Mouse (Mus musculus) embryonic facial prominence, embryonic 11.5 days (tissue): ENCODE results near the gene Bcl2l1. TPM values are rescaled to one million over a fixed set of nuclear protein-coding genes. Genes with fewer than 3 reads are reported as not detected.

Source experiments
- ATAC-seq: fragments of 200-750 bp; cut with Nextera tagmentation; replicated peaks from 2 replicates; pipeline ENCODE4 v1.8.0; 2017; ENCODE audit warnings: low read depth; ENCODE audit not compliant: insufficient number of reproducible peaks, low FRiP score, low TSS enrichment
- DNase-seq: peaks from one replicate; pipeline ENCODE4 v3.0.0-alpha.2; 2015; ENCODE audit warnings: low spot score
- H3K27ac ChIP-seq: fragments of 300-500 bp; sonication (generic); replicated peaks from 2 replicates; pipeline ENCODE4 v1.5.1; 2014; ENCODE audit warnings: mild to moderate bottlenecking, low read depth, low read length, control low read depth
- H3K27me3 ChIP-seq: fragments of 300-500 bp; sonication (generic); 2 replicates; pipeline ENCODE4 v1.6.1; 2014; ENCODE audit warnings: mild to moderate bottlenecking, low read length, moderate library complexity, mixed read lengths; ENCODE audit not compliant: control insufficient read depth, insufficient read depth
- H3K36me3 ChIP-seq: fragments of 300-500 bp; sonication (generic); replicated peaks from 2 replicates; pipeline ENCODE4 v1.6.1; 2014; ENCODE audit warnings: low read depth, mild to moderate bottlenecking, low read length, moderate library complexity, mixed read lengths; ENCODE audit not compliant: control insufficient read depth, insufficient read depth
- H3K4me1 ChIP-seq: fragments of 300-500 bp; sonication (generic); 2 replicates; pipeline ENCODE4 v1.6.1; 2014; ENCODE audit warnings: low read length, mixed read lengths; ENCODE audit not compliant: control insufficient read depth, insufficient read depth
- H3K4me2 ChIP-seq: fragments of 300-500 bp; sonication (generic); 2 replicates; pipeline ENCODE4 v1.6.1; 2014; ENCODE audit warnings: low read depth, mild to moderate bottlenecking, control low read depth, low read length, moderate library complexity
- H3K4me3 ChIP-seq: fragments of 300-500 bp; sonication (generic); 2 replicates; pipeline ENCODE4 v1.5.1; 2014; ENCODE audit warnings: low read depth, low read length, control low read depth
- H3K9ac ChIP-seq: fragments of 300-500 bp; sonication (generic); replicated peaks from 2 replicates; pipeline ENCODE4 v1.6.1; 2014; ENCODE audit warnings: mild to moderate bottlenecking, control low read depth, low read length
- H3K9me3 ChIP-seq: fragments of 300-500 bp; sonication (generic); replicated peaks from 2 replicates; pipeline ENCODE4 v1.6.1; 2016; ENCODE audit warnings: mild to moderate bottlenecking, low read length, inconsistent platforms, mixed read lengths; ENCODE audit not compliant: control insufficient read depth
- WGBS: fragments of 180-500 bp; shearing (Covaris S2); extraction: QIAGEN DNeasy Blood & Tissue Kit; methylation state at CpG from one replicate; pipeline ENCODE4 v1.1.7; 2014; 5-methylcytosine and 5-hydroxymethylcytosine counted together
- polyA plus RNA-seq: library from polyadenylated mRNA; unstranded; fragments of >200 nt; fragmentation: Nextera tagmentation; extraction: Ambion mirVana; gene quantifications from 2 replicates; pipeline ENCODE4 v1.2.1, GENCODE M21; 2014

The Bcl2l1 gene
- polyA plus RNA-seq, 1 experiment from 2014 or later = 100 TPM

DNA sequence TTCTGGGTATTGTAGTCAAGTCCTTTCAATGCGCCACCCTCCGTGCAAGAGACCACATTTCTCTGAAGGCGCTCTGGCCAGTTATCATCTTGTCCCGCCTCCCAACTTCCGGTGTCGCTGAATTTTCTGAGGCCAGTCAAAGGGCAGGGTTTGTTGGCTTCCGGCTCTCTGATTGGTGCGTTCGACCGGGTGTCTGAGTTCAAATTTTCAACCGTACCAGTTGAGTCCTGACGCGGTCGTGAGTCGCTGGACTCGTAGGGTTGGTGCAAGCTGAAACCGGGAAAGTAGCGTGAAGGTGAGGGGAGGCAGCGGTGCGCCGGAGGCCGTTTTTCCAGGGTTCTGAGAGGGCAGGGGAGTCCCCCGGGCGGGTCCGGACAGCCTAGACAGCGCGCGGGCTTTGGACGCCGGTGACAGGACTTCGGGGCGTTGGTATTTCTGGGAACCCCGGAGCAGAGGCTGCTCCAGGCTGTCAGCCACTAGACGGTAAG lies 16.3 kb upstream of the Bcl2l1 start, which contains the start of gene Tpx2:
Gene Tpx2, plus strand, starts transcription at position 150 of the 488 bp plus-strand sequence.
- H3K36me3 ChIP-seq = no peaks in the 10 kb centered on the region
- H3K27ac ChIP-seq = peak within 1 kb of the TSS; percentile 75
- peak within 1 kb of the TSS; percentile 89 for H3K4me3 ChIP-seq
- under 1% methylated on average over 34 of the region's 34 CpGs for WGBS
- no peaks in the 10 kb centered on the region for H3K9me3 ChIP-seq
- peak within 1 kb of the TSS; percentile 88 for H3K9ac ChIP-seq
- H3K4me1 ChIP-seq = no peaks in the 10 kb centered on the region
- peak; percentile 95 for ATAC-seq
- DNase-seq = peak; percentile 100
- H3K27me3 ChIP-seq = no peaks in the 10 kb centered on the region
- peak within 1 kb of the TSS; percentile 50 for H3K4me2 ChIP-seq

DNA sequence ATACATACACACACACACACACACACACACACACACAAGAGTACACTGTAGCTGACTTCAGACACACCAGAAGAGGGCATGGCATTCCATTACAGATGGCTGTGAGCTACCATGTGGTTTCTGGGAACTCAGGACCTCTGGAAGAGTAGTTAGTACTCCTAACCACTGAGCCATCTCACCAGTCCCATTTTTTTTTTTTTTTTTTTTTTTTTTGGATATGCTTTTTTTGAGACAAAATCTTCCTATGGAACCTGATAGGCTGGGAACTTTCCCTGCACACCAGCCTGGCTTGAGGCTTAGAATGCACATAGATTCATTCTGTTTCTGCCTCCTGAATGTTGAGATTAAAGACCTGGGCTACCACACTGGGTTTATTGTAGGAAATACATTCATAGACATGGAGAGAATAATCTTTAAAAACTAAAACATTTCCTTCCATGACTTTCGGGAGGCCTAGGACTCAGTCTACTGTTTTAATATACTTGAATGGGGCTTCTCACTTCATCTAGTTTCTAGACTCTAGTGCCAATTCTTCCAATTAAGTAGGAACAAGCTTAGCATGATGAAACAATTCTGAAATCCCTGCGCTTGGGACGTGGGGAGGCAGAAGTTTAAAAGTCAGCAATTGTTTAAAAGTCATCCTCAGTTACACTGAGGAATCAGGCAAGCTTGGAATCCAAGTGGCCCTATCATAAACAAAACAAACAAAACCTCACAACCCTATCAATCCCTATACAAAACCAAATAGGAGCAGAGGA lies 15.7 kb upstream of the Bcl2l1 start:
- WGBS = 16% methylated on average over 3 of the region's 3 CpGs
- no peaks in the 10 kb centered on the region for H3K9me3 ChIP-seq
- H3K4me3 ChIP-seq = peak overlapping the region; percentile 2; the same call in 1 of the 2 replicates
- H3K9ac ChIP-seq = no peak overlapping the region
- DNase-seq = no peak
- H3K36me3 ChIP-seq = no peaks in the 10 kb centered on the region
- ATAC-seq = 0 out of 2 replicates have a peak, but pooled peaks have one; percentile 4
- H3K27ac ChIP-seq = no peak overlapping the region
- H3K4me2 ChIP-seq = no peak overlapping the region
- H3K27me3 ChIP-seq = no peaks in the 10 kb centered on the region
- H3K4me1 ChIP-seq = no peaks in the 10 kb centered on the region

DNA sequence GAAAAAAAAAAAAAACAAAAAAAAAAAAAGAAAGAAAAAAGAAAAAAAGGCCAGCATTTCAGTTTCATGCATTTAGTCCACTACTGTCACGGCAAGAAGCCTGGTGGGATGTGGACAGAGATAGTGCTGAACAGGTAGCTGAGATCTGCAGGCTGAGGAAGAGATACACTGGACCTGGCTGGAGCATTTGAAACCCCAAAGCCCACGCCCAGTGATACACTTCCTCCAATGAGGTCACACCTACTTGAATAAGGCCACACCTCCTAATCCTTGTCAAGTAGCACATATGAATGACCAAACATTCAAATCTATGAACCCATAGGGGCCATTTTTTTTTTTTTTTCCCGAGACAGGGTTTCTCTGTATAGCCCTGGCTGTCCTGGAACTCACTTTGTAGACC lies 11.2 kb upstream of the Bcl2l1 start:
- DNase-seq = no peak
- ATAC-seq = no peak
- Histone ChIP-seq H3K9ac (no peak overlapping the region), H3K27ac (no peak overlapping the region), H3K4me3 (no peak overlapping the region), H3K27me3 (no peaks in the 10 kb centered on the region), H3K4me1 (no peaks in the 10 kb centered on the region), H3K9me3 (no peaks in the 10 kb centered on the region), H3K4me2 (no peak overlapping the region), H3K36me3 (no peaks in the 10 kb centered on the region)
- WGBS = 66% methylated on average over 3 of the region's 3 CpGs

DNA sequence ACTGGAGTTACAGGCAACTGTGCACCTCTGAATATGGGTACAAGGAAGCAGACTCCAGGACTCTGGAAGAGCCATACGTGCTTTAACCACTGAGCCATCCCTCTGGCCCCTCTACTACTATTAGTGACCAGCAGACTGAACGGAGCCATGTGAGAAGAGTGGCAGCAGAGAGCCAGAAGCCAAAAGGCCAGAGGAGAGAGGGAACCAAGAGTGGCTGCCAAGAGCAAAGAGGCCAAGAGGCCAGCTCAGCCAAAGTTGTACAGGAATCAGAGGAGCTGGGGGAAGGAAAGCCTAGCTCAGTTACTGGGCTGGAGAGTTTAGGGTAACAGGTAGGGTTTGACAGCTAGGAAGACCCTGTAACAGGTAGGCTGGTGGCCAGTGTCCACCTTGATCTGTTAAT lies 7.7 kb upstream of the Bcl2l1 start:
- H3K4me3 ChIP-seq = no peak overlapping the region
- H3K27ac ChIP-seq = no peak overlapping the region
- ATAC-seq (no peak), DNase-seq (no peak)
- WGBS = 61% methylated on average over 2 of the region's 2 CpGs
- H3K4me1 ChIP-seq = no peaks in the 10 kb centered on the region
- H3K36me3 ChIP-seq = no peaks in the 10 kb centered on the region
- no peak overlapping the region for H3K4me2 ChIP-seq
- H3K9me3 ChIP-seq = no peaks in the 10 kb centered on the region
- H3K27me3 ChIP-seq = no peaks in the 10 kb centered on the region
- no peak overlapping the region for H3K9ac ChIP-seq

DNA sequence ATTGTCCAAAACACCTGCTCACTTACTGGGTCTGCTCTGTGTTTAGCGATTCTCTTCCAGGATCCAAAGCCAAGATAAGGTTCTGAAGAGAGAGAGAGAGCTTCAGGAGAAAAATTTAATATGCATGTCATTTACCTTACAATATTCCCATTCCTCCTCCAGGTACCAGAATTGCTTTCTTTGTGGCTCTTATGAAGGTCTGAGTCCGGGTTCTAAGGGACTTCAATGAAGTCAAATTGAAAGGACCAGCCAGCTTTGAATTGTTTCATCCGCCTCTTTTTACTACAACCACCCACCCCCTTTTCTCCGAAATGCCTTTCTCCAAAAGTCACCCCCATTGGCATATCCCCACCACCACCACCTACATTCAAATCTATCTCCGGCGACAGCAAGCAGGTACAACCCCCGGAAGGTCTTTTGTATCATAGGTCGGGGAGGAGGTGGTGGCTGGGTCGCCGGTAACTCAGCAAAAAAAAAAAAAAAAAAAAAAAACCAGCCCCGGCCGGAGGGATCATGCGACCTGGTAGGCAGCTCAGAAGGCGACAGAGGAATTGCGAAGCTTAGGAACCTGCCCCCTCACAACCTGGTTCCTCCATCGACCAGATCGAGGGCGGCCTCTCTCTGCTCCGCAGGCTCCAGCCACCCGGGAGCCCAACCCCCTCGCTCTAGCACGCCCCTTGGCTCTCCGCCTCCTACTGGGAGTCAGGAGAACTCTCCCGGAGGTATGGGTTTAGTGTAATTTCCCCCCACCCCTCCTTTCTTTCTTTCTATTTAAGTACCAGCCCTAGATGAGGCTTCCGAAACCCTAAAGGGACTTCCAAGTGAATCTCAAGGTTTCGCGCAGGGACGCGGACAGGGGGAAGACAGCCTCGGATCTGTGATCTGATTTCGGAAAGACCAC lies 1.3 kb downstream of the Bcl2l1 start:
- Histone ChIP-seq H3K36me3 (no peaks in the 10 kb centered on the region; the same call in 1 of the 2 replicates), H3K9ac (peak overlapping the region; percentile 94), H3K4me3 (peak overlapping the region; percentile 72), H3K9me3 (no peaks in the 10 kb centered on the region), H3K27ac (peak overlapping the region; percentile 95), H3K4me2 (peak overlapping the region; percentile 57), H3K4me1 (peaks cover 5% of the 10 kb centered on the region), H3K27me3 (no peaks in the 10 kb centered on the region)
- 3% methylated on average over 30 of the region's 31 CpGs for WGBS
- peak; percentile 80 for ATAC-seq
- peak; percentile 92 for DNase-seq

DNA sequence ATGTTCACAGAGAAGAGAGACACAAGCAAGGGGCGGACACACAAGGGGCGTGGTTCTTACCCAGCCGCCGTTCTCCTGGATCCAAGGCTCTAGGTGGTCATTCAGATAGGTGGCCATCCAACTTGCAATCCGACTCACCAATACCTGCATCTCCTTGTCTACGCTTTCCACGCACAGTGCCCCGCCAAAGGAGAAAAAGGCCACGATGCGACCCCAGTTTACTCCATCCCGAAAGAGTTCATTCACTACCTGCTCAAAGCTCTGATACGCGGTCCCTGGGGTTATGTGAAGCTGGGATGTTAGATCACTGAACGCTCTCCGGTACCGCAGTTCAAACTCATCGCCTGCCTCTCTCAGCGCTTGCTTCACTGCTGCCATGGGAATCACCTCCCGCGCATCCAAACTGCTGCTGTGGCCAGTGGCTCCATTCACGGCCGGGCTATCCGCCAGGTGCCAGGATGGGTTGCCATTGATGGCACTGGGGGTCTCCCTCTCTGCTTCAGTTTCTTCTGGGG lies 2.1 kb downstream of the Bcl2l1 start:
- 79% methylated on average over 23 of the region's 23 CpGs for whole genome bisulfite sequencing
- Histone ChIP-seq H3K4me3 (peak overlapping the region; percentile 72), H3K4me1 (peaks cover 5% of the 10 kb centered on the region), H3K4me2 (peak overlapping the region; percentile 57), H3K36me3 (no peaks in the 10 kb centered on the region; the same call in 1 of the 2 replicates), H3K27ac (no peak overlapping the region), H3K27me3 (no peaks in the 10 kb centered on the region), H3K9ac (peak overlapping the region; percentile 94), H3K9me3 (no peaks in the 10 kb centered on the region)
- ATAC-seq = no peak
- no peak for DNase-seq

DNA sequence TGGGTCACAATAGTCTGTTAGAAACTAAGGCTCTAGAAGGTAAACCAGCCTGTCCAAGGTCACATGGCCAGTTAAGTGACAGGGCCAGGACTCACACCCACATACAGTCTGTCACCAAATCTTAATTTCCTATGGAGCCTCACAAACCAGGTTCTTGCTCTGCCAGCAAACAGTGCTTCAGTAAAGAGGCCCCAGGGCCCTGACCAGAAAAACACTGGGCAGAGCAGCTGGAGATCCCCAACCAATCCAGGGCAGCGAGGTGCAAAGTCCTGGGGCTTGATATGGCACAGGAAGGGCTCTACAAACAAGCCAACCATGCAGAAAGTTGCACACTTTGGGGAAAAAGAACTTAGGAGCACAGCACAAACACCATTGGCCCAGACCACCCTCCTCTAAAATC lies 3.0 kb downstream of the Bcl2l1 start:
- no peaks in the 10 kb centered on the region; the same call in 1 of the 2 replicates for H3K36me3 ChIP-seq
- H3K9me3 ChIP-seq = no peaks in the 10 kb centered on the region
- H3K4me1 ChIP-seq = peaks cover 5% of the 10 kb centered on the region
- peak overlapping the region; percentile 72 for H3K4me3 ChIP-seq
- 67% methylated on average over 1 of the region's 1 CpGs for WGBS
- no peak overlapping the region; the same call in 1 of the 2 replicates for H3K27ac ChIP-seq
- DNase-seq = no peak
- H3K9ac ChIP-seq = peak overlapping the region; percentile 43
- ATAC-seq = no peak
- peak overlapping the region; percentile 57 for H3K4me2 ChIP-seq
- no peaks in the 10 kb centered on the region for H3K27me3 ChIP-seq
